Mouse (Mus musculus): ENCODE results near the gene Fxyd7. TPM values are rescaled to one million over a fixed set of nuclear protein-coding genes. Genes with fewer than 3 reads are reported as not detected.

The Fxyd7 gene
- polyA plus RNA-seq, 1 experiment from 2014 or later, result not detected

- Histone ChIP-seq H3K36me3 (ENCODE audit: inconsistent target) (peaks cover 11% of the 10 kb centered on the region; the same call in 1 of the 2 replicates), H3K79me2 (ENCODE audit: inconsistent target) (peaks cover 22% of the 10 kb centered on the region), H3K27ac (peak overlapping the region; percentile 83), H3K4me3 (ENCODE audit: inconsistent target) (no peak overlapping the region)
- 27% methylated on average over 9 of the region's 9 CpGs for WGBS (ENCODE audit: missing documents)
Measured at GRCm38 (mm10) chr7:31033409-31034165, 17.7 kb downstream of the Fxyd7 start.

GRCm38 (mm10) chr7:31031731-31032130 is 19.5 kb downstream of the Fxyd7 start:
- Histone ChIP-seq H3K36me3 (ENCODE audit: inconsistent target) (peaks cover 10% of the 10 kb centered on the region; the same call in 1 of the 2 replicates), H3K4me3 (ENCODE audit: inconsistent target) (no peak overlapping the region), H3K79me2 (ENCODE audit: inconsistent target) (peaks cover 11% of the 10 kb centered on the region; the same call in 1 of the 2 replicates), H3K27ac (peak overlapping the region; percentile 83)
- 0% methylated on average over 5 of the region's 7 CpGs for WGBS (ENCODE audit: missing documents)

- Histone ChIP-seq H3K79me2 (ENCODE audit: inconsistent target) (0 out of 2 replicates have a peak, but pooled peaks cover under 1% of the 10 kb centered on the region), H3K27ac (no peak overlapping the region), H3K36me3 (ENCODE audit: inconsistent target) (peaks cover 7% of the 10 kb centered on the region; the same call in 1 of the 2 replicates), H3K4me3 (ENCODE audit: inconsistent target) (no peak overlapping the region)
- 90% methylated on average over 2 of the region's 2 CpGs for WGBS (ENCODE audit: missing documents)
Measured at GRCm38 (mm10) chr7:31030717-31031116, 20.6 kb downstream of the Fxyd7 start.

GRCm38 (mm10) chr7:31028609-31029008 is 22.7 kb downstream of the Fxyd7 start:
- Histone ChIP-seq H3K27ac (no peak overlapping the region), H3K36me3 (ENCODE audit: inconsistent target) (no peaks in the 10 kb centered on the region), H3K79me2 (ENCODE audit: inconsistent target) (no peaks in the 10 kb centered on the region), H3K4me3 (ENCODE audit: inconsistent target) (no peak overlapping the region)
- 77% methylated on average over 8 of the region's 8 CpGs for WGBS (ENCODE audit: missing documents)

GRCm38 (mm10) chr7:31017104-31017901 is 34.0 kb downstream of the Fxyd7 start:
- Histone ChIP-seq H3K27ac (no peak overlapping the region), H3K79me2 (ENCODE audit: inconsistent target) (no peaks in the 10 kb centered on the region), H3K4me3 (ENCODE audit: inconsistent target) (no peak overlapping the region), H3K36me3 (ENCODE audit: inconsistent target) (no peaks in the 10 kb centered on the region)
- WGBS (ENCODE audit: missing documents), result 85% methylated on average over 8 of the region's 10 CpGs

GRCm38 (mm10) chr7:31012971-31013370 is 38.3 kb downstream of the Fxyd7 start:
- WGBS (ENCODE audit: missing documents), result 90% methylated on average over 5 of the region's 5 CpGs
- no peak overlapping the region for H3K4me3 ChIP-seq (ENCODE audit: inconsistent target)
- no peaks in the 10 kb centered on the region for H3K36me3 ChIP-seq (ENCODE audit: inconsistent target)
- H3K79me2 ChIP-seq (ENCODE audit: inconsistent target), result no peaks in the 10 kb centered on the region
- no peak overlapping the region for H3K27ac ChIP-seq

GRCm38 (mm10) chr7:31008889-31009288 is 42.4 kb downstream of the Fxyd7 start:
- 58% methylated on average over 3 of the region's 3 CpGs for WGBS (ENCODE audit: missing documents)
- Histone ChIP-seq H3K27ac (peak overlapping the region; percentile 86), H3K79me2 (ENCODE audit: inconsistent target) (no peaks in the 10 kb centered on the region), H3K4me3 (ENCODE audit: inconsistent target) (no peak overlapping the region), H3K36me3 (ENCODE audit: inconsistent target) (no peaks in the 10 kb centered on the region)

GRCm38 (mm10) chr7:31008175-31008574 is 43.1 kb downstream of the Fxyd7 start:
- Histone ChIP-seq H3K36me3 (ENCODE audit: inconsistent target) (no peaks in the 10 kb centered on the region), H3K27ac (peak overlapping the region; percentile 86), H3K4me3 (ENCODE audit: inconsistent target) (no peak overlapping the region), H3K79me2 (ENCODE audit: inconsistent target) (no peaks in the 10 kb centered on the region)
- 0% methylated on average over 1 of the region's 1 CpGs for WGBS (ENCODE audit: missing documents)

GRCm38 (mm10) chr7:31007775-31008174 is 43.5 kb downstream of the Fxyd7 start:
- peak overlapping the region; percentile 86 for H3K27ac ChIP-seq

GRCm38 (mm10) chr7:31002650-31003049 is 48.6 kb downstream of the Fxyd7 start:
- no peaks in the 10 kb centered on the region for H3K36me3 ChIP-seq (ENCODE audit: inconsistent target)

More at GRCm38 (mm10) chr7:31007775-31008174, 43.5 kb downstream of the Fxyd7 start:
- 7% methylated on average over 1 of the region's 1 CpGs for WGBS (ENCODE audit: missing documents)
- Histone ChIP-seq H3K36me3 (ENCODE audit: inconsistent target) (no peaks in the 10 kb centered on the region), H3K4me3 (ENCODE audit: inconsistent target) (no peak overlapping the region), H3K79me2 (ENCODE audit: inconsistent target) (no peaks in the 10 kb centered on the region)

GRCm38 (mm10) chr7:31000505-31001020 is 50.7 kb downstream of the Fxyd7 start:
- Histone ChIP-seq H3K36me3 (ENCODE audit: inconsistent target) (no peaks in the 10 kb centered on the region), H3K4me3 (ENCODE audit: inconsistent target) (no peak overlapping the region), H3K27ac (peak overlapping the region; percentile 94), H3K79me2 (ENCODE audit: inconsistent target) (no peaks in the 10 kb centered on the region)
- WGBS (ENCODE audit: missing documents), result 3% methylated on average over 7 of the region's 7 CpGs

More at GRCm38 (mm10) chr7:31002650-31003049, 48.6 kb downstream of the Fxyd7 start:
- 2% methylated on average over 8 of the region's 8 CpGs for WGBS (ENCODE audit: missing documents)
- peak overlapping the region; percentile 37 for H3K4me3 ChIP-seq (ENCODE audit: inconsistent target)
- H3K27ac ChIP-seq, result peak overlapping the region; percentile 94
- H3K79me2 ChIP-seq (ENCODE audit: inconsistent target), result no peaks in the 10 kb centered on the region

- WGBS (ENCODE audit: missing documents), result 94% methylated on average over 2 of the region's 2 CpGs
- Histone ChIP-seq H3K79me2 (ENCODE audit: inconsistent target) (no peaks in the 10 kb centered on the region), H3K36me3 (ENCODE audit: inconsistent target) (no peaks in the 10 kb centered on the region), H3K4me3 (ENCODE audit: inconsistent target) (no peak overlapping the region), H3K27ac (no peak overlapping the region)
Measured at GRCm38 (mm10) chr7:30996491-30996890, 54.8 kb downstream of the Fxyd7 start.

GRCm38 (mm10) chr7:30993986-30994385 is 57.3 kb downstream of the Fxyd7 start:
- H3K36me3 ChIP-seq (ENCODE audit: inconsistent target), result no peaks in the 10 kb centered on the region
- 98% methylated on average over 5 of the region's 5 CpGs for WGBS (ENCODE audit: missing documents)
- no peak overlapping the region for H3K4me3 ChIP-seq (ENCODE audit: inconsistent target)
- no peaks in the 10 kb centered on the region for H3K79me2 ChIP-seq (ENCODE audit: inconsistent target)
- no peak overlapping the region for H3K27ac ChIP-seq

All from macrophage (primary cell).